Mouse (Mus musculus) kidney, postnatal 0 days (tissue): Measurements from ENCODE around the gene Tmem164. TPM values are rescaled to one million over a fixed set of nuclear protein-coding genes. Genes with fewer than 3 reads are reported as not detected.

ENCODE experiments used
- ATAC-seq: fragments of 200-750 bp; cut with Nextera tagmentation; replicated peaks from 2 replicates; pipeline ENCODE4 v1.8.0; 2017; ENCODE audit warnings: low read depth, moderate number of reproducible peaks, moderate TSS enrichment, moderate library complexity; ENCODE audit not compliant: low FRiP score
- DNase-seq: peaks from one replicate; pipeline ENCODE4 v3.0.0-alpha.2; 2016; ENCODE audit warnings: low spot score
- H3K27ac ChIP-seq: fragments of 300-500 bp; sonication (generic); 2 replicates; pipeline ENCODE4 v1.5.1; 2014; ENCODE audit warnings: mild to moderate bottlenecking
- H3K27me3 ChIP-seq: fragments of 300-500 bp; sonication (generic); 2 replicates; pipeline ENCODE4 v1.6.1; 2014; ENCODE audit warnings: low read length, mixed read lengths; ENCODE audit not compliant: insufficient read depth
- H3K36me3 ChIP-seq: fragments of 300-500 bp; sonication (generic); 2 replicates; pipeline ENCODE4 v1.6.1; 2014; ENCODE audit warnings: low read length, mixed read lengths; ENCODE audit not compliant: insufficient read depth
- H3K4me1 ChIP-seq: fragments of 300-500 bp; sonication (generic); replicated peaks from 2 replicates; pipeline ENCODE4 v1.6.1; 2014; ENCODE audit warnings: antibody characterized with exemption, low read length, mixed read lengths; ENCODE audit not compliant: insufficient read depth
- H3K4me2 ChIP-seq: fragments of 300-500 bp; sonication (generic); 2 replicates; pipeline ENCODE4 v1.6.1; 2014; ENCODE audit warnings: mild to moderate bottlenecking, low read length, moderate library complexity, mixed read lengths
- H3K4me3 ChIP-seq: fragments of 300-500 bp; sonication (generic); replicated peaks from 2 replicates; pipeline ENCODE4 v1.5.1; 2014; ENCODE audit warnings: low read depth, low read length
- H3K9ac ChIP-seq: fragments of 300-500 bp; sonication (generic); 2 replicates; pipeline ENCODE4 v1.6.1; 2014; ENCODE audit warnings: low read depth, low read length
- H3K9me3 ChIP-seq: fragments of 300-500 bp; sonication (generic); replicated peaks from 2 replicates; pipeline ENCODE4 v1.6.1; 2016; ENCODE audit warnings: low read length, inconsistent platforms, mixed read lengths
- CTCF ChIP-seq: IDR thresholded peaks from 2 replicates; pipeline ENCODE4 v1.5.1; 2016; ENCODE audit warnings: antibody characterized with exemption, low read depth, mild to moderate bottlenecking, moderate library complexity
- WGBS: fragments of 180-500 bp; shearing (Covaris S2); extraction: QIAGEN DNeasy Blood & Tissue Kit; methylation state at CpG from one replicate; pipeline ENCODE4 v1.1.7; 2014; 5-methylcytosine and 5-hydroxymethylcytosine counted together
- polyA plus RNA-seq: library from polyadenylated mRNA; unstranded; fragments of >200 nt; fragmentation: Nextera tagmentation; extraction: Ambion mirVana; gene quantifications from 2 replicates; pipeline ENCODE4 v1.2.1, GENCODE M21; 2015

The Tmem164 gene
- polyA plus RNA-seq, 1 experiment from 2014 or later: 33.0 TPM

- Histone ChIP-seq H3K27ac (no peak overlapping the region), H3K4me1 (no peaks in the 10 kb centered on the region), H3K9me3 (no peaks in the 10 kb centered on the region), H3K27me3 (no peaks in the 10 kb centered on the region), H3K4me2 (no peak overlapping the region), H3K36me3 (no peaks in the 10 kb centered on the region), H3K9ac (no peak overlapping the region), H3K4me3 (no peak overlapping the region)
- WGBS: 53% methylated on average over 2 of the region's 2 CpGs
- DNase-seq: no peak
- TF ChIP-seq CTCF: no peak
- no peak for ATAC-seq
Observed at GRCm38 (mm10) chrX:142729482-142729881, 48.3 kb downstream of the Tmem164 start.

GRCm38 (mm10) chrX:142737099-142737498 is 55.9 kb downstream of the Tmem164 start:
- Histone ChIP-seq H3K27me3 (no peaks in the 10 kb centered on the region), H3K4me1 (no peaks in the 10 kb centered on the region), H3K4me2 (no peak overlapping the region), H3K4me3 (no peak overlapping the region), H3K27ac (no peak overlapping the region), H3K9ac (no peak overlapping the region), H3K36me3 (no peaks in the 10 kb centered on the region), H3K9me3 (no peaks in the 10 kb centered on the region)
- DNase-seq (no peak), ATAC-seq (no peak)
- 69% methylated on average over 4 of the region's 4 CpGs for WGBS
- no peak for TF ChIP-seq CTCF

DNA sequence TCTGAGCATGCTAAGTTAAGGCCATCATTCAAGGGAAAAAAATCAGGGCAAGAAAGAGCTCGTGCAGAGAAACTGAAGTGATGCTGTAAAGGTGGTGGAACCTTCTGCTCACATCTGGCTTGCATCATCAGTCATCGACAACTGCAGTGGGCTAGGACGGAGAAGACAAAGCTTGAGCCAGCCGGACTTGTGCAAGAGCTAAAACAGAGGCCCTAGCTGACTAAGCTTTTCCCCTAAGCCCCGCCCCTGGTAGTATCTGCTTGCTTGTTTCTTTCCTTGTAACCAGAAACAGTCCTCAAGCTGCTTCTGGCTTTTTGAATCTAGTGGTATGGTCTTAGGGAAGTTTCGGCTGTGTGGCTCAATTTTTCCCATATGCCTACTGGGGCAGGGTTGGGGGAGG is 56.5 kb downstream of the Tmem164 start:
- no peaks in the 10 kb centered on the region for H3K27me3 ChIP-seq
- no peak for ATAC-seq
- H3K4me1 ChIP-seq: no peaks in the 10 kb centered on the region
- H3K9me3 ChIP-seq: no peaks in the 10 kb centered on the region
- TF ChIP-seq CTCF: no peak
- H3K4me2 ChIP-seq: no peak overlapping the region
- no peak overlapping the region for H3K27ac ChIP-seq
- H3K36me3 ChIP-seq: no peaks in the 10 kb centered on the region
- H3K4me3 ChIP-seq: no peak overlapping the region
- 72% methylated on average over 6 of the region's 6 CpGs for WGBS
- H3K9ac ChIP-seq: no peak overlapping the region
- DNase-seq: peak; percentile 10

DNA sequence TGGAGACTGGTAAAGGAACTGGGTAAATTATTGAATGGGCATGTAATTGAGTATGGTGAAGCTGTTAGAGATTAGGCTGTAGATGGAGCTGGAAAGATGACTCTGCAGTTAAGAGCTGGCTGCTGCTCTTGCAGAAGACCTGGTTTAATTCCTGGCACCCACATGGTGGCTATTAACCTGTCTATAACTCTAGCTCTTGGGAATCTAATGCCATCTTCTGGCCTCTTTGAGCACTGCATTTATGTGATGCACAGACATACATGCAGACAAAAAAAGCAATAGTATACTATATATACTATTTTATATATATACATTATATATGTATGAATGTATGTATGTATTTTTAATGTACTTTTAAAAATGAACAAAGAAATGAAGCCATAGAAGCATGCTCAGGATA is 66.2 kb downstream of the Tmem164 start:
- H3K4me2 ChIP-seq: no peak overlapping the region
- no peak for ATAC-seq
- no peak overlapping the region for H3K9ac ChIP-seq
- DNase-seq: no peak
- TF ChIP-seq CTCF: no peak
- H3K27me3 ChIP-seq: no peaks in the 10 kb centered on the region
- H3K4me1 ChIP-seq: no peaks in the 10 kb centered on the region
- no peaks in the 10 kb centered on the region for H3K9me3 ChIP-seq
- H3K27ac ChIP-seq: no peak overlapping the region
- no peaks in the 10 kb centered on the region for H3K36me3 ChIP-seq
- no peak overlapping the region for H3K4me3 ChIP-seq

DNA sequence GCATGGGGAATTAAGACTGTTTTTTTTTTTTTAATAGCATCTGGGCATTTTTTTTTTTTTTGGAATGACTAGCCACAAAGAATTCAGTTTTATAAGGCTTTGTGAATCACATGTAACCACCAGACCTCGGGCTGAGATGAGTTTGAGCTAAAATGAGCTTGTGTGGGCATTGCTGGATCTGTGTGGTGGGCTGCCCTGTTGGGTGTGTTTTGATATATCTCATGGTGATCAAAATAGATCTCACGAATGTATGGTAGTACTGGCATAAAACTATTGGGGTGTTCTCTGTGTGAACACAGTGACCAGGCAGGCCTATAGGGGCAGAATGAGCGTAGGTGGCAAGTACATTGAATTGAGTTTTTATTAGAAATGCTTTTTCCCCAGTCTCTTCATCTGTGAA is 67.4 kb downstream of the Tmem164 start:
- 74% methylated on average over 3 of the region's 3 CpGs for WGBS
- TF ChIP-seq CTCF: no peak
- Histone ChIP-seq H3K9ac (no peak overlapping the region), H3K27me3 (no peaks in the 10 kb centered on the region), H3K27ac (no peak overlapping the region), H3K9me3 (no peaks in the 10 kb centered on the region), H3K4me3 (no peak overlapping the region), H3K4me1 (no peaks in the 10 kb centered on the region), H3K4me2 (no peak overlapping the region), H3K36me3 (no peaks in the 10 kb centered on the region)
- DNase-seq: no peak
- no peak for ATAC-seq

GRCm38 (mm10) chrX:142750775-142751174 is 69.6 kb downstream of the Tmem164 start:
- no peak overlapping the region for H3K27ac ChIP-seq
- 86% methylated on average over 4 of the region's 4 CpGs for WGBS
- no peak for ATAC-seq

GRCm38 (mm10) chrX:142755542-142755941 is 74.3 kb downstream of the Tmem164 start:
- Histone ChIP-seq H3K4me3 (no peak overlapping the region), H3K27me3 (no peaks in the 10 kb centered on the region), H3K36me3 (no peaks in the 10 kb centered on the region), H3K9ac (no peak overlapping the region), H3K27ac (no peak overlapping the region), H3K4me1 (no peaks in the 10 kb centered on the region), H3K9me3 (no peaks in the 10 kb centered on the region), H3K4me2 (no peak overlapping the region)
- DNase-seq (no peak), ATAC-seq (no peak)
- TF ChIP-seq CTCF: no peak
- WGBS: 82% methylated on average over 6 of the region's 6 CpGs

More at GRCm38 (mm10) chrX:142750775-142751174, 69.6 kb downstream of the Tmem164 start:
- H3K9me3 ChIP-seq: no peaks in the 10 kb centered on the region
- H3K9ac ChIP-seq: no peak overlapping the region
- H3K4me1 ChIP-seq: no peaks in the 10 kb centered on the region
- DNase-seq: no peak
- H3K4me3 ChIP-seq: no peak overlapping the region
- H3K27me3 ChIP-seq: no peaks in the 10 kb centered on the region
- H3K4me2 ChIP-seq: no peak overlapping the region
- no peaks in the 10 kb centered on the region for H3K36me3 ChIP-seq
- TF ChIP-seq CTCF: no peak
